Mouse (Mus musculus) embryonic fibroblast, embryonic 13.5 days (primary cell): ENCODE measurements around the gene Vps50. TPM values are rescaled to one million over a fixed set of nuclear protein-coding genes. Genes with fewer than 3 reads are reported as not detected.
"Not testable (repeated sequence)": the region's sequence is repeated elsewhere in the genome, so short reads cannot be mapped to it uniquely, and the experiment has no call there.

ENCODE experiments used
- H3K27ac ChIP-seq: 2 replicates; pipeline ENCODE4 v1.5.1; 2012; ENCODE audit warnings: low read length, control low read depth, inconsistent platforms; ENCODE audit not compliant: insufficient read depth
- H3K4me1 ChIP-seq: 2 replicates; pipeline ENCODE4 v1.6.1; 2011; ENCODE audit warnings: low read length; ENCODE audit not compliant: control insufficient read depth, insufficient read depth
- H3K4me3 ChIP-seq: 2 replicates; pipeline ENCODE4 v1.5.1; 2011; ENCODE audit warnings: mild to moderate bottlenecking, control low read depth, low read length; ENCODE audit not compliant: insufficient read depth
- CTCF ChIP-seq: IDR thresholded peaks from 2 replicates; pipeline ENCODE4 v1.5.1; 2011; ENCODE audit warnings: mild to moderate bottlenecking, control low read depth, low read length, moderate library complexity, borderline replicate concordance; ENCODE audit not compliant: insufficient read depth
- POLR2A ChIP-seq: IDR thresholded peaks from 2 replicates; pipeline ENCODE4 v1.6.1; 2011; ENCODE audit warnings: low read depth, mild to moderate bottlenecking, control low read depth, low read length, moderate library complexity
- polyA plus RNA-seq: library from polyadenylated mRNA; stranded (reverse); fragments of >200 nt; gene quantifications from 2 replicates; pipeline ENCODE4 v1.2.4, GENCODE M21; 2011; ENCODE audit warnings: low read depth; ENCODE audit not compliant: missing spikeins, insufficient read length

Vps50 gene
- polyA plus RNA-seq, 1 experiment: 28.6 TPM

- H3K4me3 ChIP-seq: no peak overlapping the region
- H3K4me1 ChIP-seq: no peaks in the 10 kb centered on the region
- TF ChIP-seq POLR2A (no peak), CTCF (no peak)
- no peak overlapping the region for H3K27ac ChIP-seq
Observed at GRCm38 (mm10) chr6:3512611-3513010, 14.4 kb downstream of the Vps50 start.

- H3K4me3 ChIP-seq: no peak overlapping the region
- no peak for TF ChIP-seq POLR2A
- TF ChIP-seq CTCF: no peak
- no peaks in the 10 kb centered on the region for H3K4me1 ChIP-seq
- H3K27ac ChIP-seq: no peak overlapping the region
Observed at GRCm38 (mm10) chr6:3528198-3528597, 30.0 kb downstream of the Vps50 start.

GRCm38 (mm10) chr6:3531445-3531844, 33.3 kb downstream of the Vps50 start:
- H3K4me3 ChIP-seq: no peak overlapping the region
- no peak overlapping the region for H3K27ac ChIP-seq
- TF ChIP-seq CTCF (no peak), POLR2A (no peak)
- no peaks in the 10 kb centered on the region for H3K4me1 ChIP-seq

GRCm38 (mm10) chr6:3536048-3536447, 37.9 kb downstream of the Vps50 start:
- Histone ChIP-seq H3K27ac (no peak overlapping the region), H3K4me3 (no peak overlapping the region), H3K4me1 (no peaks in the 10 kb centered on the region)
- TF ChIP-seq POLR2A: no peak

GRCm38 (mm10) chr6:3539470-3539869, 41.3 kb downstream of the Vps50 start:
- H3K27ac ChIP-seq: no peak overlapping the region
- H3K4me3 ChIP-seq: no peak overlapping the region
- no peaks in the 10 kb centered on the region for H3K4me1 ChIP-seq
- TF ChIP-seq CTCF (no peak), POLR2A (no peak)

- H3K4me3 ChIP-seq: no peak overlapping the region
- TF ChIP-seq POLR2A (no peak), CTCF (no peak)
- H3K27ac ChIP-seq: no peak overlapping the region
- H3K4me1 ChIP-seq: no peaks in the 10 kb centered on the region
Observed at GRCm38 (mm10) chr6:3543862-3544261, 45.7 kb downstream of the Vps50 start.

- no peak for TF ChIP-seq POLR2A
- no peak for TF ChIP-seq CTCF
- no peaks in the 10 kb centered on the region for H3K4me1 ChIP-seq
- H3K27ac ChIP-seq: no peak overlapping the region
- H3K4me3 ChIP-seq: no peak overlapping the region
Observed at GRCm38 (mm10) chr6:3544970-3545369, 46.8 kb downstream of the Vps50 start.

- no peaks in the 10 kb centered on the region for H3K4me1 ChIP-seq
- H3K4me3 ChIP-seq: no peak overlapping the region
- H3K27ac ChIP-seq: no peak overlapping the region
- no peak for TF ChIP-seq CTCF
- no peak for TF ChIP-seq POLR2A
Observed at GRCm38 (mm10) chr6:3548959-3549358, 50.8 kb downstream of the Vps50 start.

GRCm38 (mm10) chr6:3549992-3550391, 51.8 kb downstream of the Vps50 start:
- Histone ChIP-seq H3K4me3 (no peak overlapping the region), H3K27ac (no peak overlapping the region), H3K4me1 (no peaks in the 10 kb centered on the region)
- TF ChIP-seq POLR2A (no peak), CTCF (no peak)

GRCm38 (mm10) chr6:3552681-3553080, 54.5 kb downstream of the Vps50 start:
- not testable (repeated sequence) for H3K4me3 ChIP-seq, H3K27ac ChIP-seq, H3K4me1 ChIP-seq

- no peak for TF ChIP-seq CTCF
- no peak for TF ChIP-seq POLR2A
- H3K4me3 ChIP-seq: no peak overlapping the region
- no peak overlapping the region for H3K27ac ChIP-seq
- H3K4me1 ChIP-seq: no peaks in the 10 kb centered on the region
Observed at GRCm38 (mm10) chr6:3557177-3557576, 59.0 kb downstream of the Vps50 start.
